Mouse (Mus musculus): ENCODE measurements around the gene Nkain4.

- TF ChIP-seq CTCF (IDR thresholded peaks at IDR 0.05; ENCODE audit: insufficient read depth, low read length) (no peak), POLR2A (IDR thresholded peaks at IDR 0.05; ENCODE audit: borderline replicate concordance, extremely low read depth, low read depth, low read length) (no peak)
These were observed 42.4 kb upstream of the Nkain4 start for GRCm38 (mm10) chr2:180996905-180997304.
